Mouse (Mus musculus): Measurements from ENCODE around the gene Atm. TPM values are rescaled to one million over a fixed set of nuclear protein-coding genes. Genes with fewer than 3 reads are reported as not detected.

The Atm gene
- polyA plus RNA-seq, 1 experiment from 2014 or later = 16.9 TPM

DNA sequence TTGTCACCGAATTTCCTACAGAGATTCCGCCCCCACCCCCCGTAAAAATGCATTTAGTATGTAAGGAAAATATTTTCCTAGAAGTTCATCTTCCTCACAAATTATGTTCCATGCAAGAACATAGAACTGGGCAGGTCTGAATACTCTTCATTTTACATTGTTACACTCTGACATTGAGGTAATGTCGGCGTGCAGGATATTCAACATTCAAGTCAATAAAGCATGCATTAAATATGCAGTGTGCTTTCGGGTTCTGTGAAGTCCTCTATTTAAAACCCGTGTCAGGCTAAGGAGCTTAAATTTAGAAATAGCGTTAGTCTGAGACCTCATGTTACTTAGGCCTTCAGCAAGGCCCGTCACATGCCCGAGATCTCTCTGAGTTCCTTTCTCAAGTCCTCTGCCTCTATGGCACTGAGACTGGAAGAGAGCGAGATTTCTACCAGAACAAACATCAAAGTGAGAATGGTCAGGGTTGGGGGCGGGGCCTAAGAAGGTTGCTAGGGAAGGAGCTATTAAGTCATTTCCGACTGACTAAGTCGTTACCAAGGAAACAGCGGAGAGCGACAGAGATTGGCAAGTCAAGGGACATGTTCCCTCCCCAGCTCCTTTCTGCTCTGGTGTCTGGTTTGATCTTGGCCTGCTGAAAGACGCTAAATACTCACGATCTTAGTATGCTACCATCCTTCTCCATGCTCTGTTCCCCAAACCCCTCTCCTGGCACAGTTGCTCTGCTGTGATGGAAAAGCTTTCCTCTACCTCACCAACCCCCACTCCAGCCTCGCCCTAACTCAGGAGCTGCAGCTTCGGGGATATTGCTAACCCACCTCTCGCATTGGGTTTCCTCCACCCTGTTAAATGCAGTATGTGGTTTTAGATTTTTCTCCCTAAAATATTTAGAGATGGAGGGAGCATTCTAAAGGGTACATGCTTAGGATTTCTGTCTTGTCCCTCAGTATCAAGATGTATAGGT lies 131.5 kb downstream of the Atm start:
- peak overlapping the region; percentile 34 for H3K4me3 ChIP-seq
- 0 out of 2 replicates have a peak overlapping the region, but pooled peaks have one; percentile 37 for H3K9ac ChIP-seq
- ATAC-seq (ENCODE audit: insufficient number of reproducible peaks, insufficient read depth, low FRiP score, low TSS enrichment) = peak; percentile 73
- H3K9me3 ChIP-seq = no peaks in the 10 kb centered on the region
- H3K4me2 ChIP-seq (replicated peaks) = peak overlapping the region; percentile 52
- H3K36me3 ChIP-seq = no peaks in the 10 kb centered on the region
- H3K27me3 ChIP-seq = no peaks in the 10 kb centered on the region
- peak overlapping the region; percentile 61; the same call in 1 of the 2 replicates for H3K27ac ChIP-seq
- 27% methylated on average over 21 of the region's 21 CpGs for WGBS
- H3K4me1 ChIP-seq = peaks cover 8% of the 10 kb centered on the region; the same call in 1 of the 2 replicates

DNA sequence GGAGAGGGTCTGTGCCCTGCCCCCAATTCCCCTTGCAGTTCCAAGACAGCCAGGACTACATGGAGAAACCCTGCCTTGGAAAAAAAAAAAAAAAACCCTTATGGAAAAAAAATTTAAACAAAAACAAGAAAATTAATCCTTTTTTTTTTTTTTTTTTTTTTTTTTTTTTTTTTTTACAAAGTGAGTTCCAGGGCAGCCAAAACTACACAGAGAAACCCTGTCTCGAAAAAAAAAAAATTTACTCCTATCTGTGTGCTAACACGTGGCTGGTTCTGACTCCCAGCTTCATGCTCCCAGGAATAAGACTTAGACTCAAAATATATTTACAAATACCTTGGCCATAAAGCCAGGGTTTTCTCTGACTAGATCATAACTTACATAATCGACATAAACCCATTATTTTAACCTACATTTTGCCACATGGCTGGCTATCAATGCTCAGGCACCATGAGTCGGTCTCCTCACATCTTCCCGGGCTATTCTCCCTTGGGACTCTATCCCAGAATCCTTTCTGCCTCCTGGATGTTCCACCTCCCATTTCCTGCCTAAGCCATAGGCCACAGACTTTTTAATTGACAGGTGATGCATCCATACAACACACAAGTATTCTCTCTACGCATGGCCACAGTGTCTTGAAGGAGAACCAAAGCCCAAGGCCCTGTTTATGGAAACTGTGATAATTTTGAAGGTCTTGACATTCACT lies 132.3 kb downstream of the Atm start:
- Histone ChIP-seq H3K36me3 (no peaks in the 10 kb centered on the region), H3K27me3 (no peaks in the 10 kb centered on the region), H3K9me3 (no peaks in the 10 kb centered on the region), H3K9ac (no peak overlapping the region), H3K4me1 (peaks cover 8% of the 10 kb centered on the region; the same call in 1 of the 2 replicates), H3K4me3 (no peak overlapping the region), H3K27ac (0 out of 2 replicates have a peak overlapping the region, but pooled peaks have one; percentile 43), H3K4me2 (replicated peaks) (0 out of 2 replicates have a peak overlapping the region, but pooled peaks have one; percentile 52)
- 80% methylated on average over 6 of the region's 6 CpGs for WGBS
- ATAC-seq (ENCODE audit: insufficient number of reproducible peaks, insufficient read depth, low FRiP score, low TSS enrichment) = no peak

DNA sequence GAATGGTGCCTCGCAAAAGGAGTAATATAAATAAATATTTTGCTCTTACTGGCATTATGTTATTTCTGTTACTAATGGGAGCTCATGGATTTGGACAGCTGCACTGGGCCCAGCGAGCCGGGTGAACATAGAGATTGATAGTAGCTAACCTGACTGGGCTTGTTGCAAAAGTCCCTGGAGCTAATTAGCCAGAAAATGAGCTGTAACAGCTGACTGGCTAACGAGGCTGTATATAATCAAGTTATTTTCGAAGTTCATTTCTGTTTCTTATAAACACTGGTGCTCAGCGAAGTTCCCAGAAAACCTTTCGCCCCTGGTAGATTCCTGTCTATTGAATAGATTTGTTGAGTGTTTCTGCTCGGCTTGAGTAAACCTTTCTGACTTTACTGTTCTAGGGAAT lies 133.5 kb downstream of the Atm start:
- no peaks in the 10 kb centered on the region for H3K9me3 ChIP-seq
- H3K4me1 ChIP-seq = peaks cover 8% of the 10 kb centered on the region; the same call in 1 of the 2 replicates
- H3K4me3 ChIP-seq = no peak overlapping the region
- no peaks in the 10 kb centered on the region for H3K36me3 ChIP-seq
- no peak; the same call in 1 of the 2 replicates for ATAC-seq (ENCODE audit: insufficient number of reproducible peaks, insufficient read depth, low FRiP score, low TSS enrichment)
- no peak overlapping the region for H3K9ac ChIP-seq
- 62% methylated on average over 8 of the region's 8 CpGs for WGBS
- no peak overlapping the region for H3K4me2 ChIP-seq (replicated peaks)
- no peaks in the 10 kb centered on the region for H3K27me3 ChIP-seq
- peak overlapping the region; percentile 23; the same call in 1 of the 2 replicates for H3K27ac ChIP-seq

DNA sequence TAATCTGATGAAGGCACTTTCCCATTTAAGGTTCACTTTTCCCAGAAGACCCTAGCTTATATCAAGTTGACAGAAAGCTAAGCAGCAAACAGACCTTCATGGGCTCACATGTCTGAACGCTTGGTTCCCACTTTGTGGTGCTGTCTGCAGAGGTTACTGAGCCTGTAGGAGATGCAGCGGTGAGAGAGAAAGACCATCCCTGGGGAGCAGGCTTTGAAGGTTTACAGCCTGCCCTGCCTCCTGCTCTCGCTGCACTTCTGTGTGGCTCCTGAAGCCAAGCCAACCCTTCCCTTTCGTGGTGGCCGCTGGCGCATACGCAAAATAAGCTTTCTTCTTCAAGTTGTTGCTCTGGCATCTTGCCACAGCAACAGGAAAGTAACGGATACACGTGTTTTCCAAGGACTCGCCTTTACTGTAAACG lies 134.2 kb downstream of the Atm start, which contains the start of gene 4930550C14Rik:
Gene 4930550C14Rik (plus strand): TSS at position 35 of the 421 bp plus-strand sequence.
- WGBS = 26% methylated on average over 11 of the region's 11 CpGs
- Histone ChIP-seq H3K9ac (no peak within 1 kb of the TSS; the same call in 1 of the 2 replicates), H3K36me3 (no peaks in the 10 kb centered on the region), H3K4me2 (replicated peaks) (peak within 1 kb of the TSS; percentile 22; the same call in 1 of the 2 replicates), H3K4me1 (peaks cover 8% of the 10 kb centered on the region; the same call in 1 of the 2 replicates), H3K9me3 (no peaks in the 10 kb centered on the region), H3K4me3 (no peak within 1 kb of the TSS), H3K27ac (peak within 1 kb of the TSS; percentile 23; the same call in 1 of the 2 replicates), H3K27me3 (no peaks in the 10 kb centered on the region)
- no peak for ATAC-seq (ENCODE audit: insufficient number of reproducible peaks, insufficient read depth, low FRiP score, low TSS enrichment)

DNA sequence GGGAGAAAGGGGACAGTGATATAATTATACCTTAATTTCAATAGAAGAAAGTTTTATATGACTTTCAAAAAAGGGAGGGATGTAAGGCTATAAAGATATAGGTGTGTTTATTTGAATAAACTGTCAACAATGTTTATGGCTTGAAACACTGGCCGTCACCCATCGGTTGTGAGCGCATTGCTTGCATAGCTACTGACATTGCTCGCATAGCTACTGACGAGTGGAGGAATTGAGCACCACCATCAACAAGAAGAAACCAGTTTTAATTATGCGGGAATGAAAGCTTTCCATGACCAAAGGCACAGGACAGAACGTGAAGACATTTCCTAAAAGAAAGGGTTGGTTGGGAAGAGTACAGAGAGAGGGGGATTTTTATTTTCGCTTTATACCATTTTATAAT lies 135.4 kb downstream of the Atm start:
- Histone ChIP-seq H3K4me1 (peaks cover 8% of the 10 kb centered on the region; the same call in 1 of the 2 replicates), H3K4me3 (no peak overlapping the region), H3K4me2 (replicated peaks) (no peak overlapping the region)

DNA sequence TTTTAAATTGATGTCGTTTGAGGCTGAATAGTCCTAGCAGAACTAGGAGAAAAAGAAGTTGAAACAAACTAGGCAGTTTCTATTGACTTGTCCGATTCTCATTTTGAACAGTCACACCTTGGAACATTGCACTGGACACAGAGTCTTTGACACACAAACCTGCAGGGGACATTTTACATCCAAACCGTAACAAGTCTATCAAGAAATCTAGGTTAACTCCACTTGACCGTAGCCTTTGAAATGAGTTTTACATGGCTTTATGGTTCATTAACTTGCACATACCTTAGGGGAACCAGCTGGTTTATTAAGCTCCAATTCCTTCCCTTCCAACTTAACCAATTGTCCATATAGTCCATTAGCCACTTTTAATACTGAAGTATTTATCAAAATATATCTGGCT lies 135.8 kb downstream of the Atm start:
- no peak overlapping the region for H3K9ac ChIP-seq
- ATAC-seq (ENCODE audit: insufficient number of reproducible peaks, insufficient read depth, low FRiP score, low TSS enrichment) = no peak

More for the DNA sequence above, 135.4 kb downstream of the Atm start:
- Histone ChIP-seq H3K9ac (no peak overlapping the region), H3K9me3 (no peaks in the 10 kb centered on the region), H3K36me3 (no peaks in the 10 kb centered on the region), H3K27me3 (no peaks in the 10 kb centered on the region), H3K27ac (no peak overlapping the region)
- ATAC-seq (ENCODE audit: insufficient number of reproducible peaks, insufficient read depth, low FRiP score, low TSS enrichment) = no peak
- 83% methylated on average over 8 of the region's 8 CpGs for WGBS

DNA sequence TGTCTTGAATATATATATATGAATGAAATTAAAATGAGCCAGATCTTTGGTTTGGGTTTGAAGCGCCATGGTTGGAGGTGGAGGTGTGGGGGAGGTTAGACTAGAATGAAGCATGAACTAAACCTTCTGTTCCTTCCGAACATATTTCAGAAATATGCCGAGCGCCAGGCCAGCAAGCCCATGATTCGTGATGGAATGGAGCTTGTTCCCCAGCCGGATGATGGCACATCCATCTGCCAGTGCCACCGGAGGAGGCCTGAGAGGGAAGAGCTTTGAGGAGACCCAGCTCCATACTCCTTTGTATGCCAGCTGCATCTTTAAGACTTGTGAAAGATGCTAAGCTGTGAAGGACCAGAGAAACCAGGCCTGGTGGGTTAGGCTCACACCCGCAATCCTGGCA lies 137.0 kb downstream of the Atm start:
- no peak overlapping the region for H3K4me2 ChIP-seq (replicated peaks)
- no peaks in the 10 kb centered on the region for H3K27me3 ChIP-seq
- no peak overlapping the region for H3K9ac ChIP-seq
- H3K36me3 ChIP-seq = no peaks in the 10 kb centered on the region
- WGBS = 96% methylated on average over 8 of the region's 8 CpGs
- peaks cover 8% of the 10 kb centered on the region; the same call in 1 of the 2 replicates for H3K4me1 ChIP-seq
- no peak overlapping the region for H3K4me3 ChIP-seq
- ATAC-seq (ENCODE audit: insufficient number of reproducible peaks, insufficient read depth, low FRiP score, low TSS enrichment) = no peak
- H3K27ac ChIP-seq = no peak overlapping the region
- no peaks in the 10 kb centered on the region for H3K9me3 ChIP-seq

More for the DNA sequence above, 135.8 kb downstream of the Atm start:
- Histone ChIP-seq H3K36me3 (no peaks in the 10 kb centered on the region), H3K4me1 (peaks cover 8% of the 10 kb centered on the region; the same call in 1 of the 2 replicates), H3K4me3 (no peak overlapping the region), H3K27me3 (no peaks in the 10 kb centered on the region), H3K9me3 (no peaks in the 10 kb centered on the region), H3K27ac (no peak overlapping the region), H3K4me2 (replicated peaks) (no peak overlapping the region)
- 83% methylated on average over 4 of the region's 4 CpGs for WGBS

DNA sequence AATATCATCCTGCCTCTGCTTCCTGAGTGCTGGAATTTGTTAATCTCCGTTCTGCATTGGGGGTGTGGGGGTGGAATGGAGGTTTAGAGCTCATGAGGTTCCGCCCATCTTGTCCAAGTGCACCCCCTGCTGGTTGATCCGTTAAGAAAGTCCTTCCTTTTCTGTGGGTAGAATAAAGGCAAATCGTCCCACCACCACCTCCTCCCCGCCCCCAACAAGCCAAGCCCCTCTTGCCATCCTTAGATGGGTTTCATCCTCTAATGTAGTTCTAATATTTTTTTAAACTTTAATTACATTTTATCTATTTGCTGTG lies 138.2 kb downstream of the Atm start:
- 14% methylated on average over 5 of the region's 5 CpGs for WGBS
- no peak overlapping the region for H3K4me2 ChIP-seq (replicated peaks)
- no peaks in the 10 kb centered on the region for H3K9me3 ChIP-seq
- H3K36me3 ChIP-seq = no peaks in the 10 kb centered on the region
- H3K27ac ChIP-seq = no peak overlapping the region
- no peak overlapping the region for H3K9ac ChIP-seq
- peaks cover 8% of the 10 kb centered on the region; the same call in 1 of the 2 replicates for H3K4me1 ChIP-seq
- H3K27me3 ChIP-seq = no peaks in the 10 kb centered on the region
- no peak for ATAC-seq (ENCODE audit: insufficient number of reproducible peaks, insufficient read depth, low FRiP score, low TSS enrichment)
- H3K4me3 ChIP-seq = no peak overlapping the region

DNA sequence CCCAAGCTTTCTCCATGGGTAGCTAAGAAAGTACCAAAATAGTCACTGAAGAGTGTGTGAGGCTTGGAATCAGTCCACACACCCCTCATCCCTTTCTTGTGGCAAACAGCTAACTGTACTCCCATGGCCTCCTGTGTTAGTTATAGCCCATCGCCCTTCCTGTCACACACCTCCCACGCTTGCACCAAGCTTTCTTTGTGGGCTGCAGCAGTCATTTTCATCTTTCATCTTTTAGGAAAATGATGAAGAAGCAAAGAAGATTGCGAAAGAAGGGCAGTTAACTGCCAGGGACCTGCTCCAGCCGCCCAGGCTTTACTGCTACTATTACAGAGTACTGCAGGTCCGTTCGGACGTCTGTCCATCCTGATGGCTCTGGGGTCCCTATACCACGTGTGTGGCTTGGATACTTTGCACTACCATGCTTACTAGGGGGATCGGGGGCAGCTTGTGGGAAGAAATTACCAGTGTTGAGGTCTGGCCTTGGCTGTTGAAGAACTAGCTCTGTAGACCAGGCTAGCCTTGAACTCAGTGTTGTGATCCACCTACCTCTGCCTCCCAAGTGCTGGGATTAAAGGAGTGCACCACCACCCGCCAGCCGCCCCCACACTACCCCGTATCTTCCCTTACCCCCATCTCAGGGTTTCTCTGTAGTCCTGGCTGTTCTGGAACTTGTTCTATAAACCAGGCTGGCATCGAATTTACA lies 138.7 kb downstream of the Atm start:
- Histone ChIP-seq H3K9me3 (no peaks in the 10 kb centered on the region), H3K27ac (no peak overlapping the region), H3K27me3 (no peaks in the 10 kb centered on the region), H3K9ac (no peak overlapping the region), H3K4me1 (peaks cover 7% of the 10 kb centered on the region; the same call in 1 of the 2 replicates), H3K36me3 (no peaks in the 10 kb centered on the region), H3K4me3 (no peak overlapping the region), H3K4me2 (replicated peaks) (no peak overlapping the region)
- ATAC-seq (ENCODE audit: insufficient number of reproducible peaks, insufficient read depth, low FRiP score, low TSS enrichment) = no peak
- WGBS = 80% methylated on average over 13 of the region's 13 CpGs

DNA sequence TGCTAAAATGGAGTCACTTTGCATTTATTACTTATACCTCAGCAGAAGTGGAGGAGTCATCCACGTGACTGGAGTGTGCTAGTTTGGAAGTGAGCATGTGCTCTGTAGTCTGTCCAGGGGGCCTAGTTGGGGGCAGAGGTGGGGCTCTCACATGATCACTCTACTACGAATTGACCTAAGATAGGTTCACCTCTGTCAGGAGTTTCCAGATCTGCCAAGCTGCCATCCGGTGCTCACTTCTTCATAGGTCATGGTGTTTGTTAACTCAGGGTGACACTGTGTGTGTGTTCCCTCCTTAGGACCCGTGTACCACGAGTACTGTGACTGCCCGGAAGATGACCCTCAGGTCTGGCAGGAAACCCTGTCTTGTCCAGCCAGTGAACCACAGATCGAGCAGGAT lies 146.4 kb downstream of the Atm start:
- H3K36me3 ChIP-seq = 0 out of 2 replicates have a peak, but pooled peaks cover 3% of the 10 kb centered on the region
- H3K9me3 ChIP-seq = no peaks in the 10 kb centered on the region
- H3K27me3 ChIP-seq = no peaks in the 10 kb centered on the region
- H3K4me2 ChIP-seq (replicated peaks) = no peak overlapping the region
- no peak overlapping the region for H3K9ac ChIP-seq
- ATAC-seq (ENCODE audit: insufficient number of reproducible peaks, insufficient read depth, low FRiP score, low TSS enrichment) = no peak
- H3K4me1 ChIP-seq = no peaks in the 10 kb centered on the region
- no peak overlapping the region for H3K4me3 ChIP-seq
- WGBS = 63% methylated on average over 7 of the region's 7 CpGs
- no peak overlapping the region for H3K27ac ChIP-seq
